Mouse (Mus musculus): ENCODE results near the gene Adipoq.

DNA sequence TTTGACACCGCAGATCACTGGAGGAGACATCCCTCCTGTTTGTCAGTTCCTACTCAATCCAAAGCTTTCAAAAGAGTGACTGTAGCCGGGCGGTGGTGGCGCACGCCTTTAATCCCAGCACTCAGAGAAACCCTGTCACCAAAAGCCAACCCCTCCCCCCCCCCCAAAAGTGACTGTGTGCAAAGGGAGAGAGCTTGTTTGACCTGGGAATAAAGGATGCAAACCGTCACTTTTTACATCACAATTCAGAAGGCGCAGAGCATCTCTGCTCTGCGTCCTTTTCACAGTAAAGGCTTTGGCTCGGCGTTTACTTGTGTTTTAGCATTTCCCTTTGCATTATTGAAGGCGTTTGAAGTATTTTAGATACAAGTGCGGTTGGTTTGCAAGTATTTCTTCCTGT, 46.7 kb upstream of the Adipoq start:
- TF ChIP-seq CTCF (IDR thresholded peaks at IDR 0.05; ENCODE audit: extremely low read depth, insufficient read depth, insufficient read length, insufficient replicate concordance) (no peak), POLR2A (IDR thresholded peaks at IDR 0.05; ENCODE audit: low read depth, low read length) (no peak)
